Mouse (Mus musculus) left cerebral cortex, adult 6 months (tissue): ENCODE measurements around the gene 1810037I17Rik. TPM values are rescaled to one million over a fixed set of nuclear protein-coding genes. Genes with fewer than 3 reads are reported as not detected.

Experiments used
- long read RNA-seq, 2 experiments: library from polyadenylated mRNA; unstranded; transcript quantifications; one replicate each; pipeline ENCODE4 v2.0.0; 2019 to 2020
- polyA plus RNA-seq: library from polyadenylated mRNA; unstranded; fragments of <200 nt; fragmentation: Nextera tagmentation; gene quantifications from 2 replicates; pipeline ENCODE4 v1.2.3, GENCODE M21; 2021

Gene 1810037I17Rik
- 190 and 216 TPM in 2 replicates for polyA plus RNA-seq
- long read RNA-seq, experiment 1, transcript 1810037I17Rik-201 (2 exons, 1,160 nt), result major isoform, 74 of 74 reads
- long read RNA-seq, experiment 1, partial matches to known transcripts, result 0 of 74 reads
- long read RNA-seq, experiment 1, other reads (novel, unspliced or antisense), result 0 of 74 reads
- long read RNA-seq, experiment 2, transcript 1810037I17Rik-201 (2 exons, 1,160 nt), result major isoform, 261 of 263 reads
- long read RNA-seq, experiment 2, partial matches to known transcripts, result 0 of 263 reads
- long read RNA-seq, experiment 2, other reads (novel, unspliced or antisense), result 2 of 263 reads

DNA sequence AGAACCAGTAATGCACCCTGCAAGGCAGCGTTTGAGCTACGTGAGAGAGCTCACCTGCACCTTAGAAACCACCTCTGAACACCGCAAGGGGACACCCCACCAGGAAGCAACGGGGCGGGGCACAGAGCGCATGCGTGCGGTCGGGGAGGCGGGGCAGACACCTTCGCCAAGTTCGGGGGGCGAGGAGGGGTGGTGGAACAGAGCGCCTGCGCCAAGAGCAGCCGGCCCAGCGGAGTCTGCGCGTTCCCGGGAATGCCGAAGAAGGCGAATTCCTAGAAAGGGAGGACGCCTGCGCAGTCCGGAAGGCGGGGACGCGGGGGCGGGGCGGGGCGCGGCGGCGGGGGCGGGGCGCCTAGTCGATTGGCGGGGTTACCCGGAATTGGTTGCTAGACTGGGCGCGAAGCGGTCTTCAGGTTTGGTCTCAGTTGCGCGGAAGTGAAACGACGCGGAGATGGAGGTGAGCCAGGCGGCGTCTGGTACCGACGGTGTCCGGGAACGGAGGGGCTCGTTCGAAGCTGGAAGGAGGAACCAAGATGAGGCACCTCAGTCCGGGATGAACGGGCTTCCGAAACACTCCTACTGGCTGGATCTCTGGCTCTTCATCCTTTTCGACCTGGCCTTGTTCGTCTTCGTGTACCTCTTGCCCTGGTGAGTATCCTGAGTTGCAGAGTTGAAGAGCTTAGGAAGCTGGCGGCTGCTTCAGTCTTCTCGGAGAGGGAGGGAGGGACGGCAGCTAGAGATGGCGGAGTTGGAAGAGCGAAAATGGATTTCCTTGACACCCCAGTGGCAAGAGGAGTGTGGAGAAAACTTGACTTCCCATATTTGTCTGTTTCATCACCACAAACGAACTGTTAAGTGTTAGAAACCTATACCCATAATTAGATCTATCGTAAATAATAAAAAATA is at the start of gene 1810037I17Rik:
1810037I17Rik (plus strand) TSS at position 195 of the 906 bp plus-strand sequence.

DNA sequence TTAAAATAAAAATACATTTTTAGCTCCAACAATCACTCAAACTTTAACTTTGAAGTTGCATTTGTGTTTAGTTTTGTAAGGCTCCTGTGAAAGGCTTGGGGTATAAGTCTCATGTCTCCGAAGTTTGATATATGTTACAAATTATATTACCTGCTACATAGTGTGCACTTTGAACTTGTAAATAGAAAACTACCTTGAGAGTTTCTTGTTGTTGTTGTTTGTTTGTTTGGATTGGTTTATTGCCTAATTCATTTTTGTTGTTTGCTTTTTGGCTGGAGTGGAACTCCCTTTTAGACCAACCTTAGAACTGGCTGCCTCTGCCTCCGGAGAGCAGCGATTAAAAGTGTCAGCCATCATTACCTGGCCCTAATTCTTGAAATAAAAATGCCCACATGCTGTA is 29.2 kb upstream of the 1810037I17Rik start, which contains the start of gene Fabp2:
Fabp2 (plus strand) TSS at position 301 of the 400 bp plus-strand sequence.

DNA sequence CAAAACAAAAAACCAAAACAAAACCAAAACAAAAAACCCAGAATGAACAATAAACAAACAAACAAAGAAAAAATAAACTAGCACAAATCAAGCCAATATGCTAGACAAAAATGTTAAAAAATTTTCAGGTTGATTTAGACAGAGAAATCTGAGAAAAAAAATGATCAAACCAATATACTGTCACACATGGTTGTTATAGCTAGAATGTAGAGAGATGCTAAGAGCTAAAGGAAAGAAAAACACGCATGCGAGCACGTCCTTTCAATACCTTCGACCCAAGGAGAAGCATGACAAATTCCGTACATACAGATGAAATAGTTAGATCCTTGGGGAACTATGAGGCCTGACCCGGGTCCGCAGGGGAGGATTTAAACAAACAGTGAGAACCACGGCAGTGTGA is 4.7 kb upstream of the 1810037I17Rik start, which contains the start of gene Gm10959:
Gm10959 (minus strand) TSS at position 101 of the 400 bp plus-strand sequence.

Other genes with a start within 250 kb of the 1810037I17Rik start
- 0.68 and 0.71 TPM in 2 replicates for gene Pde5a, start 195.3 kb upstream of the 1810037I17Rik start, polyA plus RNA-seq
- not detected in 2 replicates for gene Fabp2, start 29.1 kb upstream of the 1810037I17Rik start, polyA plus RNA-seq
- not detected in 2 replicates for gene Gm10959, start 4.8 kb upstream of the 1810037I17Rik start, polyA plus RNA-seq
- gene Usp53, start 60.3 kb downstream of the 1810037I17Rik start, polyA plus RNA-seq, result 5.0 and 6.9 TPM in 2 replicates
- 0.28 and 0.36 TPM in 2 replicates for gene Myoz2, start 110.8 kb downstream of the 1810037I17Rik start, polyA plus RNA-seq